8 mouse cellular contexts compared by ENCODE assay signal in the genomic region with DNA sequence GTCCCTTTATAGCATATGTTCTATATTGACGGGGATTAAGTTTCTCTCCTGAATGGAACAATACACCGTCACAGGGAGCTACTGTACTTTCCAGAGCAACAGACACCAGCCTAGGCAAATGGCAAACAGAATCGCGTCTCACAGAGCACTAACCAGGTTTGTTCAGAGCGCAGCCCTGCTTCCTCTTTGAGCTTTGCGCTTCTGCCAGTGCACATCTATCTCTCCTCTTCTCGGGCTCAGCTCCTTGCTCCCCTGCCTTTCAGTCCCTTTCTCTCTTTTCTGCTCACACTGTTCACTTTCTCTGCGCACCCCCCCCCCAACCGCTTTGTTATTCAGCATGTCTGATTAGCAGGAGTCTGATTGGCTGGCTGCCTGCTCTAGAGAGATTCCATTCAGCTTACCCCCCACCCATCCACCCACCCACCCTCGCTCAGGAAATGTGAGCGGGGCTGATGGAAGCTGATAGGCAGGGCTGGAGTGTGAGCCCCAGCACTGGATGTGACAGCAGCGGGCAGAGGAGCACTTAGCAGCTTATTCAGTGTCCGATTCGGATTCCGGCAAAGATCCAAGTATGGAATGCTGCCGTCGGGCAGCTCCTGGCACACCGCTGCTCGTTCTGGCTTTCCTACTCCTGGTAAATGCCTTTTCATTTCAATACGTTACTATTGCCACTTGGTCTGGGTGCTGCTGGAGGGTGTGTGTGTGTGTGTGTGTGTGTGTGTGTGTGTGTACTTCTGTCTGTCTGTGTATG.
A peak's percentile ranks its signal among the peaks of the same experiment; 100 is the strongest.
DNase-seq lines count a peak whose midpoint lies in the region; ATAC-seq lines count a peak whose summit lies in the region.

No protein-coding gene starts in this region.

- peak overlapping the region; percentile 53 for H3K9ac ChIP-seq in hindbrain, embryonic 14.5 days
- peak overlapping the region; percentile 27 for H3K9ac ChIP-seq in lung, embryonic 15.5 days

- no peaks in the 10 kb centered on the region for H3K36me3 ChIP-seq in hindbrain, embryonic 14.5 days (replicated peaks; ENCODE audit: control insufficient read depth, insufficient read depth)
- H3K36me3 ChIP-seq in lung, embryonic 15.5 days, result no peaks in the 10 kb centered on the region

- H3K4me1 ChIP-seq in hindbrain, embryonic 14.5 days (replicated peaks; ENCODE audit: control insufficient read depth, insufficient read depth, low read length), result peaks cover 18% of the 10 kb centered on the region
- H3K4me1 ChIP-seq in lung, embryonic 15.5 days, result peaks cover 4% of the 10 kb centered on the region; the same call in 1 of the 2 replicates

- H3K4me3 ChIP-seq in hindbrain, embryonic 14.5 days (replicated peaks; ENCODE audit: low read length), result peak overlapping the region; percentile 36
- H3K4me3 ChIP-seq in lung, embryonic 15.5 days, result peak overlapping the region; percentile 45

- peak overlapping the region; percentile 52 for H3K4me2 ChIP-seq in hindbrain, embryonic 14.5 days (replicated peaks)
- peak overlapping the region; percentile 85 for H3K4me2 ChIP-seq in lung, embryonic 15.5 days

- no peaks in the 10 kb centered on the region for H3K27me3 ChIP-seq in hindbrain, embryonic 14.5 days (ENCODE audit: control insufficient read depth, insufficient read depth, low read length)
- no peaks in the 10 kb centered on the region for H3K27me3 ChIP-seq in lung, embryonic 15.5 days

- H3K9me3 ChIP-seq in hindbrain, embryonic 14.5 days (ENCODE audit: control insufficient read depth, low read length), result no peaks in the 10 kb centered on the region
- no peaks in the 10 kb centered on the region for H3K9me3 ChIP-seq in lung, embryonic 15.5 days

- H3K27ac ChIP-seq in hindbrain, embryonic 14.5 days, result peak overlapping the region; percentile 74
- no peak overlapping the region for H3K27ac ChIP-seq in lung, embryonic 15.5 days

- WGBS in hindbrain, embryonic 14.5 days, result under 1% methylated on average over 20 of the region's 20 CpGs
- WGBS in lung, embryonic 15.5 days, result under 1% methylated on average over 19 of the region's 20 CpGs

- ATAC-seq in hindbrain, embryonic 14.5 days (ENCODE audit: low FRiP score), result peak; percentile 98
- peak; percentile 94 for ATAC-seq in lung, embryonic 15.5 days (ENCODE audit: borderline replicate concordance, extremely low read depth, low FRiP score, low TSS enrichment)

- DNase-seq in MEL-GATA-1-ER (ENCODE audit: extremely low read depth, low read depth), result peak; percentile 84
- peak; percentile 51 to 60 for DNase-seq in cerebellum, postnatal 25 days
- peak; percentile 43 to 44 for DNase-seq in frontal cortex, postnatal 36 days (ENCODE audit: low spot score in 2 of 2)
- peak; percentile 74 for DNase-seq in hindbrain, embryonic 14.5 days (ENCODE audit: low spot score)
- DNase-seq in layer of hippocampus, postnatal 14 days (ENCODE audit: low spot score in 2 of 2), result peak; percentile 33 to 41
- peak; percentile 16 for DNase-seq in ovary, postnatal 10 days (ENCODE audit: low spot score)
- no peak for DNase-seq in thymus, postnatal 10 days (ENCODE audit: low spot score in 2 of 2)

Comparison
In these comparisons a context has a peak if more than half of its experiments do, and no peak if none do; other contexts are left out.
1. DNase-seq: peak in MEL-GATA-1-ER (single experiment), cerebellum, postnatal 25 days (2 of 2), frontal cortex, postnatal 36 days (2 of 2), hindbrain, embryonic 14.5 days (single experiment), layer of hippocampus, postnatal 14 days (2 of 2) and ovary, postnatal 10 days (single experiment); none in thymus, postnatal 10 days (0 of 2).